Mouse (Mus musculus) C2C12 (cell line): ENCODE results near the gene Fdxacb1.

Source experiments
- CEBPB ChIP-seq: IDR thresholded peaks from one replicate; pipeline ENCODE4 v1.6.1; 2011; ENCODE audit warnings: low read depth, mild to moderate bottlenecking, control low read depth, moderate library complexity
- CTCF ChIP-seq: IDR thresholded peaks from one replicate; pipeline ENCODE4 v1.5.1; 2011; ENCODE audit not compliant: control insufficient read depth, insufficient read depth, insufficient read length
- MAX ChIP-seq: IDR thresholded peaks from one replicate; pipeline ENCODE4 v1.6.1; 2011; ENCODE audit warnings: mild to moderate bottlenecking, control low read depth

DNA sequence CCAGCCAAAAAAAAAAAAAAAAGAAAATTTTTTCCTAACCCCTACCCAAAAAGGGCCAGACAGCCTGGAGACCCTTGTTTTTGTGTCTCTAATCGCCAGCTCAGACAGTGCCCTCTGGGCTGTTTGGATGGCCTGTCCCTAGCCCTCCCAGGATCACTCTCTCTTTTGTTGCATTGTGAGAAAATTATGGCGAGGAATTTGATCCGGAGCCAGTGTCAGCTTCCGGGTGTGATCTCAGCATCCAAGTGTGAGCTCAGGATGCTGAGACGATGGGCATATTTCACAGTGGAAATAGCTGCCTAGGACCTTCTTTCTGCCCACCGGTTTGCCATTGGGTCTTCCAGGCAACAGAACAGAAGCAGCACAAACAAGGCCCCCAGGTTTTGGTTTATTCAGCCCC, 17.3 kb upstream of the Fdxacb1 start:
- no peak for TF ChIP-seq CTCF
- no peak for TF ChIP-seq CEBPB
- no peak for TF ChIP-seq MAX
